In genomic region chr3:108830493-108830892, GRCm38 (mm10) we compare ENCODE assay signal across 1 mouse cellular context.
TF ChIP-seq lines count a peak whose summit lies in the region.

No protein-coding gene starts in this region.

TF ChIP-seq in CH12.LX, 34 proteins besides CTCF, POLR2A, EP300 and RAD21 (continued from another document):
- TF ChIP-seq UBTF (IDR thresholded peaks at IDR 0.05; ENCODE audit: low read depth, low read length) (no peak), CHD1 (IDR thresholded peaks at IDR 0.05; ENCODE audit: low read depth, low read length) (no peak), USF2 (conservative IDR thresholded peaks at IDR 0.05; ENCODE audit: low read depth, low read length) (peak; percentile 78), ZC3H11A (IDR thresholded peaks at IDR 0.05; ENCODE audit: low read depth, low read length) (no peak), IRF4 (IDR thresholded peaks at IDR 0.05; ENCODE audit: low read depth, low read length) (no peak), ETS1 (conservative IDR thresholded peaks at IDR 0.05; ENCODE audit: low read depth, low read length) (peak; percentile 36; the same call in 1 of the 2 replicates), CHD2 (IDR thresholded peaks at IDR 0.05; ENCODE audit: low read length) (no peak), SMC3 (IDR thresholded peaks at IDR 0.05; ENCODE audit: low read depth, low read length) (no peak), E2F4 (IDR thresholded peaks at IDR 0.05; ENCODE audit: insufficient replicate concordance, low read depth, low read length) (no peak), TBP (conservative IDR thresholded peaks at IDR 0.05; ENCODE audit: low read depth, low read length) (no peak), MAZ (IDR thresholded peaks at IDR 0.05; ENCODE audit: low read depth, low read length) (no peak), ZKSCAN1 (IDR thresholded peaks at IDR 0.05; ENCODE audit: borderline replicate concordance, low read depth, low read length) (no peak)
